Mouse (Mus musculus) MEL-GATA-1-ER (cell line): Measurements from ENCODE around the gene Tfpi2.

Source experiments
- DNase-seq: peaks from one replicate; pipeline ENCODE4 v3.0.0-alpha.2; 2012; ENCODE audit warnings: low read depth; ENCODE audit errors: extremely low read depth

Gene Tfpi2

DNA sequence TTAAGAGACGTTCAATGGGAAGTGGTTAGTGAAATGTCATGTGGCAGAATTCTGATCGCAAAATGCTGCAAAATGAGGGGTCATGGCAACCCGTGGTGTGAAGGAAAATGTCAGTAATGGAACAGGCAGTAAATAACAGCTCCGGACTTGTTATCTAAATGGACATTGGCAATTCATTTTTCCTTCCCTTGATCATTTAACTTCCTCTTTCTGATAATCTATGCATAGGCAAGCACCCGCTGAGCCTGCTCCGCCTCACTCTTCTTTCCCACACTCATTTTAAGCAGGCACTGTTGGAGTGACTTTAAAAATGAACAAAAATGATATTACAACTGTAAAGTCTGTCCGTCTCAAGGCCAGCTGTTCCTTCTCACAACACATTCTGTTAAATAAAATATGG is 72.7 kb downstream of the Tfpi2 start:
- no peak for DNase-seq
